Mouse (Mus musculus) ES-Bruce4 (cell line): ENCODE data around the gene 2900011O08Rik. TPM values are rescaled to one million over a fixed set of nuclear protein-coding genes. Genes with fewer than 3 reads are reported as not detected.
A peak's percentile ranks its signal among the peaks of the same experiment; 100 is the strongest.
"Not testable (repeated sequence)": the region's sequence is repeated elsewhere in the genome, so short reads cannot be mapped to it uniquely, and the experiment has no call there.

ENCODE experiments used
- H3K27ac ChIP-seq: 2 replicates; pipeline ENCODE4 v1.5.1; 2012; ENCODE audit warnings: low read length, inconsistent platforms; ENCODE audit not compliant: insufficient read depth
- H3K27me3 ChIP-seq: 2 replicates; pipeline ENCODE4 v1.6.1; 2012; ENCODE audit warnings: mild to moderate bottlenecking, low read length, inconsistent platforms; ENCODE audit not compliant: control insufficient read depth, poor library complexity, insufficient read depth, severe bottlenecking
- H3K36me3 ChIP-seq: 2 replicates; pipeline ENCODE4 v1.6.1; 2012; ENCODE audit warnings: inconsistent platforms, mild to moderate bottlenecking, low read length, moderate library complexity; ENCODE audit not compliant: control insufficient read depth, poor library complexity, insufficient read depth, severe bottlenecking
- H3K4me1 ChIP-seq: one replicate; pipeline ENCODE4 v1.8.1; 2011; ENCODE audit warnings: low read length; ENCODE audit not compliant: control insufficient read depth, insufficient read depth
- H3K4me3 ChIP-seq: 2 replicates; pipeline ENCODE4 v1.5.1; 2011; ENCODE audit warnings: low read depth, mild to moderate bottlenecking, low read length
- H3K9ac ChIP-seq: 2 replicates; pipeline ENCODE4 v1.6.1; 2012; ENCODE audit warnings: low read depth, mild to moderate bottlenecking, inconsistent platforms; ENCODE audit not compliant: poor library complexity, severe bottlenecking
- H3K9me3 ChIP-seq: replicated peaks from 2 replicates; pipeline ENCODE4 v1.6.1; 2012; ENCODE audit warnings: mild to moderate bottlenecking, low read length, inconsistent platforms; ENCODE audit not compliant: control insufficient read depth, poor library complexity, insufficient read depth, severe bottlenecking
- CTCF ChIP-seq: IDR thresholded peaks from one replicate; pipeline ENCODE4 v1.8.1; 2011; ENCODE audit warnings: low read depth, low read length
- EP300 ChIP-seq: IDR thresholded peaks from 2 replicates; pipeline ENCODE4 v1.6.1; 2011; ENCODE audit warnings: low read depth, low read length; ENCODE audit not compliant: insufficient read depth
- POLR2A ChIP-seq: IDR thresholded peaks from one replicate; pipeline ENCODE4 v1.8.1; 2011; ENCODE audit warnings: low read length; ENCODE audit not compliant: insufficient read depth
- polyA plus RNA-seq: library from polyadenylated mRNA; stranded (reverse); fragments of >200 nt; gene quantifications from 2 replicates; pipeline ENCODE4 v1.2.4, GENCODE M21; 2011; ENCODE audit warnings: low read depth; ENCODE audit not compliant: missing spikeins, insufficient read depth, insufficient read length

Gene 2900011O08Rik
- polyA plus RNA-seq, 1 experiment: 20.0 TPM

GRCm38 (mm10) chr16:13981726-13982125 lies 4.7 kb upstream of the 2900011O08Rik start:
- H3K36me3 ChIP-seq, H3K4me1 ChIP-seq, H3K4me3 ChIP-seq, H3K27me3 ChIP-seq, H3K9ac ChIP-seq: not testable (repeated sequence)
- peaks cover 33% of the 10 kb centered on the region for H3K9me3 ChIP-seq
- H3K27ac ChIP-seq: peak overlapping the region; percentile 85
- TF ChIP-seq EP300: peak; percentile 49; the same call in 1 of the 2 replicates

- no peaks in the 10 kb centered on the region for H3K4me1 ChIP-seq
- no peak for TF ChIP-seq POLR2A
- TF ChIP-seq EP300: no peak
- TF ChIP-seq CTCF: no peak
- no peak overlapping the region for H3K9ac ChIP-seq
- no peak overlapping the region for H3K27ac ChIP-seq
- H3K4me3 ChIP-seq: no peak overlapping the region
- no peaks in the 10 kb centered on the region for H3K27me3 ChIP-seq
- H3K9me3 ChIP-seq: peaks cover 29% of the 10 kb centered on the region
- H3K36me3 ChIP-seq: 0 out of 2 replicates have a peak, but pooled peaks cover 2% of the 10 kb centered on the region
Observed at GRCm38 (mm10) chr16:13983161-13983560, 3.2 kb upstream of the 2900011O08Rik start.

- TF ChIP-seq CTCF (no peak), POLR2A (no peak), EP300 (no peak)
- Histone ChIP-seq H3K9me3 (peaks cover 14% of the 10 kb centered on the region), H3K27me3 (no peaks in the 10 kb centered on the region), H3K36me3 (0 out of 2 replicates have a peak, but pooled peaks cover under 1% of the 10 kb centered on the region), H3K4me1 (no peaks in the 10 kb centered on the region), H3K4me3 (peak overlapping the region; percentile 93), H3K27ac (peak overlapping the region; percentile 17; the same call in 1 of the 2 replicates), H3K9ac (peak overlapping the region; percentile 83)
Observed at GRCm38 (mm10) chr16:13986197-13986573, 219 bp upstream of the 2900011O08Rik start.

GRCm38 (mm10) chr16:13992518-13993248 lies 6.3 kb downstream of the 2900011O08Rik start:
- no peak overlapping the region for H3K4me3 ChIP-seq
- no peaks in the 10 kb centered on the region for H3K9me3 ChIP-seq
- no peaks in the 10 kb centered on the region for H3K4me1 ChIP-seq
- no peak overlapping the region for H3K9ac ChIP-seq
- H3K27ac ChIP-seq: no peak overlapping the region
- H3K27me3 ChIP-seq: no peaks in the 10 kb centered on the region
- H3K36me3 ChIP-seq: no peaks in the 10 kb centered on the region
- TF ChIP-seq EP300 (no peak), POLR2A (no peak), CTCF (no peak)

- Histone ChIP-seq H3K9me3 (no peaks in the 10 kb centered on the region), H3K27me3 (no peaks in the 10 kb centered on the region)
- TF ChIP-seq POLR2A: no peak
- TF ChIP-seq EP300: no peak
- no peak for TF ChIP-seq CTCF
Observed at GRCm38 (mm10) chr16:13994076-13994475, 7.7 kb downstream of the 2900011O08Rik start.

GRCm38 (mm10) chr16:13994502-13994901 lies 8.1 kb downstream of the 2900011O08Rik start:
- TF ChIP-seq EP300 (no peak), CTCF (no peak), POLR2A (no peak)
- H3K36me3 ChIP-seq: no peaks in the 10 kb centered on the region
- no peak overlapping the region for H3K4me3 ChIP-seq
- no peak overlapping the region for H3K9ac ChIP-seq
- H3K4me1 ChIP-seq: no peaks in the 10 kb centered on the region
- no peak overlapping the region for H3K27ac ChIP-seq
- no peaks in the 10 kb centered on the region for H3K27me3 ChIP-seq
- H3K9me3 ChIP-seq: no peaks in the 10 kb centered on the region

More at GRCm38 (mm10) chr16:13994076-13994475, 7.7 kb downstream of the 2900011O08Rik start:
- Histone ChIP-seq H3K9ac (no peak overlapping the region), H3K36me3 (no peaks in the 10 kb centered on the region), H3K4me3 (no peak overlapping the region), H3K4me1 (no peaks in the 10 kb centered on the region), H3K27ac (no peak overlapping the region)
